Mouse (Mus musculus): ENCODE data around the gene Tysnd1. TPM values are rescaled to one million over a fixed set of nuclear protein-coding genes. Genes with fewer than 3 reads are reported as not detected.

Tysnd1 gene
- 32.8 and 52.8 TPM in 2 replicates for polyA plus RNA-seq (2012; rRNA removed)

DNA sequence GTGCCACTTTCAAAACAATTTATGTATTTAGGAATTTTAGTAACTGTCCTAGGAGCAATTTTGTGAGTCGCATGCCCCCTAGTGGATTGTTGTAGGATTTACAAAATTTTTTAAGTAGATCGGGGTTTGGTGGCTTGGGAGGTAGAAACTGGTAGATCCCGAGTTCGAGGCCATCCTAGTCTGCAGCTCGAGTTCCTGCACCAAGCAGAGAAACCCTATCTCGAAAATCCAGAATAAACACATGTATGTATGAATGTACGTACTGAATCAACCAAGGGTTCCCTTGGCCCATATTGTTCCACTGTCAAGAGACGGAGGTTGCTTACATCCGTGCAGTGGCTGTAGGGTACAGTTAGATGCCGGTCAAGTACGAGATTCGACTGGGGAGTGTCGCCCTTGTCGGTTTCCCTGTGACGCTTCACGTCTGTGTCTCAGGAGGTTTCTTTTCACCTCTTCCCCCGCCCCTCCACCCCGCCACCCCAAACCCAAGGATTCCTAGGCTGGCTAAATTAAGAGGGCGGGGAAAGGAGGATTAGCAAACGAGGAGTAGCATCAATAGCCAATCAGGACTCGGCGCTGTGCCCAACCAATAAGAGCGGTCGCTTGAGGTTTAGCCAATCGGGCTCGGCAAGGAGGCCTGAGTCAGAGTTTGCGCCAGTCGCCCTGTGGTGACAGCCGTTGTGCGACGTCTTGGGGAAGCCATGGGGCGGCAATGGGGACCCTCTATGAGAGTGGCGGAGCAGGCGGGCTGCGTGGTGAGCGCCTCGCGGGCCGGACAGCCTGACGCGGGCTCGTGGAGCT, at the start of gene Tysnd1:
TSS of gene Tysnd1 (plus strand) at position 645 of the 801 bp plus-strand sequence.

DNA sequence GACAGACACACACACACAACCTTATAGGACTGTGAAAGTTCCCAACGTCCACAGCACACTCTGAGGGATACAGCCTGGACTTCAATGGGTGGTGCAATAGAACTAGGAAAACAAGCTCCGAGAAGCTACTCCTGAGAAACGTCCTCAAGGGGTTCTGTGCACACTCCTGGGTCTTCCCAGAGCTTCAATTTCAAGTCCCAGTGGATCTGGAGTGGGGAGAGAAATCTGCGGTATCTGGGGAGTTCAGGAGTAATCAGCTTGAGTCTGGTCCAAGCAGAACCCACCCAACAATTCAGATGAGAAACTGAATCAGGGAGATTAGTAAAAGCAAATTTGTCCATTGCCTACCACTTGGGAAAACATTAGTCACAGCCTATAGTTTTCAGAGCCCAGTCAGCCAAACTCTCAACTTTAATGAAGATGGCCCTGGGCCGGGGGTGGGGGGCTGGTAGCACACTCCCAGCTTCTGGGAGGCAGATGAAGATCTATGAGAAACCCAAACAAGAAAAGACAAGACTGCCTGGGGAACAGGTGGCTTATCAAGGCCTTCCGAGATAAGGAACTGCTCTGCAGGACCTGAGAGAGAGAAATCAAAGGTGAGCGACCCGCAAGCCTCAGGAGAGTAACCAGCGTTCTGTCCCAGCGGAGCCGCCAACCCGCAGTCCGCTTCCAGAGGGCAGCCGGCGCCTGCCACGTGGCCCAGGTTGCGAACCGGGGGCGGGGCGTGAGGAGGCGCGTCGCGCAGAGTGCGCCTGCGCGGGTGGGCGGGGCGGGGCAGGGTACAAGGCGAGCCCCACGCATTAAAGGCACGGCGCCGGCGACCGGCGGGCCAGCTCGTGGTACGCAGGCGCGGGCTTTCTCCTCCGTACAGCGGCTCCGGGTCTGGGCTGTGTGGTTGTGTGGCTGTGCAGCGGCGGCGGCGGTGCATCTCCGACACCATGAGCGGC, 47.3 kb upstream of the Tysnd1 start, which contains the start of gene Ppa1:
TSS of gene Ppa1 (plus strand) at position 763 of the 947 bp plus-strand sequence.

DNA sequence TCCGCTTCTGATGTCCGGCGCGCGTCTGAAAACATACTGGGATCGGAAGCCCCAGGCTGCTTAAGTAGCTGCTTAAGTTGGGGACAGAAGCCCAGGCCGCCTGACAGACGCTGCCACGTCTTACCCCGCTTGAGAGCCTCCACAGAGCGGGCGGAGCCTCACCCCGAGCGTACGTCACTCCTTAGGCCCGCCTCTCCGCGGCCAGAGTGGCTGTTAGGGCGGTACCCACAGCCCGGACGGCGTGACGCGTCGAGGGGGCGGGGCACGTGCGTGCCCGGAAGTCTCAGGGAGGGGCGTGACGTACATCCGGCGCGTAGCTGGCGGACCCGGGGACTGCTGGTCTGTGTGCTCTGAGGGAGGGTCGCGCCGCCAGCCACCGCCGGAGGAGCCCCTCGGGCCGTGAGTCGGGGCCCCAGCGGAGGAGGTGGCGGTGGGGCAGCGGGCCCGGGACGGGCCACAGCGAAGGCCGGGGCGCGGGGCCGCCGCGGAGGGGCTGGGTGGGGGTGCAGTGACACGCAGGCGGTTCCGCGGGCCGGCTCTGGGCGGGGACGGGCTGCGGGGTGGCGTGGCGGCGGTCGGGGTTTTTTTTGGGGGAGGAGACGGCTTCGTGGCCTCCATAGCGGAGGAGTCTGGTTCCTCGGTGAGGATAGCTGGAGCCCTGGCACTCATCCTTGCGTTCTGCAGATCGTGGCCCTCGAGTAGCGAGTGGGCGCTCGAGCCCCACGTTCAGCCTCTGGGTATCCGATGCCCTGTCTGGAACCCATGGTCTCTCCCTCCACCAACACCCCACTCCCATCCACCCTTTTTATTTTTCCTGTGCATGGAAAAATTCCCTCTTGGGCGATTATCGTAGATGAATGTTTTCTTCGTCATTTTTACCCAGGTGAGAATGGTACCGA, 15.1 kb upstream of the Tysnd1 start, which contains the start of gene Sar1a:
TSS of gene Sar1a (plus strand) at position 285 of the 899 bp plus-strand sequence.

DNA sequence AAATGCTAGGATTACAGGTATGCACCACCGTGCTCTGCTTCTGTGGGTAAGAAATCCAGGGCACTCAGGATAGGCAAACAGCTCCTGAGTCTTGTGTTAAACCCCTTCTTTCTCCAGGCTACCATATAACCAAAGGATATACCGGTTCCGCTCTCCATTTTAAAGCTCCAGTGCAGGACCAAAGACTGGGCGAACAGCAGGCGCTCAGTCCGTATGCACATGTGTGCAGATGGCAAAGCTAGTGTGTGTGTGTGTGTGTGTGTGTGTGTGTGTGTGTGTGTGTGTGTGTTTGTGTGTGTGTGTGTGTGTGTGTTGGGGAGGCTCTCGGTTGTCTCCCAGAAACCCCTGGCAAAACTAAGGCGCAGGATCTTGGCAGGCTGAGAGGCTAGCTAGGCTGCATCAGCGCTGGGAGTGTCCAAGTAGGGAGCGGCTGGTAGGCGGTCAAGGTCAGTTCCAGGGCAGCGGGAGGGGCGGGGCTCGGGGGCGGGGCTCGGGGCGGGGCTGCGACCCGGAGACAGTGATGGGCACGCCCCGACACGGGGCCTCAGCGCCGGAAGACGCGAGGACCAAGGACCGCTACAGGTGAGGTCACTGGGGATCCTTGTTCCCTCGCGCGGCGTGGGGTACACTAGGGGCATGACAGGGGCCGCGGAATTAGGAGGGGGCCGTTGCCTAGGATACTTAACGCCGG, 19.6 kb downstream of the Tysnd1 start, which contains the start of gene Aifm2:
TSS of gene Aifm2 (plus strand) at position 493 of the 691 bp plus-strand sequence.

Other genes starting within 250 kb of the Tysnd1 start
- gene Eif4ebp2, start 242.9 kb upstream of the Tysnd1 start, polyA plus RNA-seq (2012; rRNA removed): 34.9 and 39.0 TPM in 2 replicates
- gene Lrrc20, start 219.7 kb upstream of the Tysnd1 start, polyA plus RNA-seq (2012; rRNA removed): 8.6 and 10.9 TPM in 2 replicates
- gene Npffr1, start 100.0 kb upstream of the Tysnd1 start, polyA plus RNA-seq (2012; rRNA removed): 0.12 and 0.34 TPM in 2 replicates
- gene Ppa1, start 47.0 kb upstream of the Tysnd1 start, polyA plus RNA-seq (2012; rRNA removed): 20.8 and 30.7 TPM in 2 replicates
- 23.7 and 26.2 TPM in 2 replicates for gene Sar1a, start 15.2 kb upstream of the Tysnd1 start, polyA plus RNA-seq (2012; rRNA removed)
- 3.3 and 4.0 TPM in 2 replicates for gene Aifm2, start 19.7 kb downstream of the Tysnd1 start, polyA plus RNA-seq (2012; rRNA removed)
- gene H2afy2, start 88.6 kb downstream of the Tysnd1 start, polyA plus RNA-seq (2012; rRNA removed): 1.1 and 1.6 TPM in 2 replicates

Data from stomach, adult 2 months (tissue).